Mouse (Mus musculus) hindbrain, embryonic 14.5 days (tissue): ENCODE results near the gene Tbx21. TPM values are rescaled to one million over a fixed set of nuclear protein-coding genes. Genes with fewer than 3 reads are reported as not detected.
A peak's percentile ranks its signal among the peaks of the same experiment; 100 is the strongest.

ENCODE experiments used
- ATAC-seq: fragments of 200-750 bp; cut with Nextera tagmentation; 2 replicates; pipeline ENCODE4 v1.8.0; 2017; ENCODE audit warnings: moderate number of reproducible peaks, mild to moderate bottlenecking, moderate TSS enrichment, moderate library complexity; ENCODE audit not compliant: low FRiP score
- DNase-seq: peaks from one replicate; pipeline ENCODE4 v3.0.0-alpha.2; 2015; ENCODE audit warnings: low spot score
- H3K27ac ChIP-seq: fragments of 300-500 bp; sonication (generic); 2 replicates; pipeline ENCODE4 v1.5.1; 2014; ENCODE audit warnings: mild to moderate bottlenecking, moderate library complexity
- H3K27me3 ChIP-seq: fragments of 300-500 bp; sonication (generic); 2 replicates; pipeline ENCODE4 v1.6.1; 2014; ENCODE audit warnings: mild to moderate bottlenecking, low read length, mixed read lengths; ENCODE audit not compliant: control insufficient read depth, insufficient read depth
- H3K36me3 ChIP-seq: fragments of 300-500 bp; sonication (generic); replicated peaks from 2 replicates; pipeline ENCODE4 v1.6.1; 2014; ENCODE audit not compliant: control insufficient read depth, insufficient read depth
- H3K4me1 ChIP-seq: fragments of 300-500 bp; sonication (generic); replicated peaks from 2 replicates; pipeline ENCODE4 v1.6.1; 2014; ENCODE audit warnings: antibody characterized with exemption, low read length, mixed read lengths; ENCODE audit not compliant: control insufficient read depth, insufficient read depth
- H3K4me2 ChIP-seq: fragments of 300-500 bp; sonication (generic); replicated peaks from 2 replicates; pipeline ENCODE4 v1.6.1; 2014; ENCODE audit warnings: mild to moderate bottlenecking, moderate library complexity
- H3K4me3 ChIP-seq: fragments of 300-500 bp; sonication (generic); replicated peaks from 2 replicates; pipeline ENCODE4 v1.5.1; 2014; ENCODE audit warnings: mild to moderate bottlenecking, low read length
- H3K9ac ChIP-seq: fragments of 300-500 bp; sonication (generic); 2 replicates; pipeline ENCODE4 v1.6.1; 2014
- H3K9me3 ChIP-seq: fragments of 300-500 bp; sonication (generic); 2 replicates; pipeline ENCODE4 v1.6.1; 2016; ENCODE audit warnings: low read length; ENCODE audit not compliant: control insufficient read depth
- WGBS: fragments of 180-500 bp; shearing (Covaris S2); extraction: QIAGEN DNeasy Blood & Tissue Kit; methylation state at CpG from one replicate; pipeline ENCODE4 v1.1.7; 2014; 5-methylcytosine and 5-hydroxymethylcytosine counted together
- polyA plus RNA-seq: library from polyadenylated mRNA; unstranded; fragments of >200 nt; fragmentation: Nextera tagmentation; extraction: Ambion mirVana; gene quantifications from 2 replicates; pipeline ENCODE4 v1.2.1, GENCODE M21; 2014

Gene Tbx21
- polyA plus RNA-seq, 1 experiment from 2014 or later, result not detected

DNA sequence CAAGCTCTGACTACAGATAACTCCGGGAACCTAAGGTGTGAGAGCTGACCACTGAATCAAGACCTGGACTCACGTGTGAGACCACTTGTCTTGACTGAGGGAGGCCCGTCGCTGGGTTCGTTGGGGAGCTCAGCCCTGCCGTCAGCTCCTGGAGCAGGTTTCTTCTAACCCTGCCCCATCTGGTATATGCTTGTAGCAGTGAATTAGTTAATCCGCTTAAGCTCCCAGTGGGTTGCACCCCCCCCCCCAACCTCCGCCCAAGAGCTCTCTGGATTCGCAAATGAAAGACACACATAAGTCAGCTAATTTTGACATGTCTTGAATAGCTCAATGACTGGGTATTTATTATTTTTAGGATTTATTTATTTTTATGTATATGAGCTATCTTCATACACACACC, 34.8 kb downstream of the Tbx21 start:
- Histone ChIP-seq H3K4me1 (0 out of 2 replicates have a peak, but pooled peaks cover 5% of the 10 kb centered on the region), H3K4me2 (no peak overlapping the region), H3K4me3 (no peak overlapping the region), H3K27ac (no peak overlapping the region), H3K9me3 (no peaks in the 10 kb centered on the region), H3K9ac (no peak overlapping the region), H3K36me3 (no peaks in the 10 kb centered on the region), H3K27me3 (no peaks in the 10 kb centered on the region)
- DNase-seq (no peak), ATAC-seq (no peak)
- 32% methylated on average over 9 of the region's 9 CpGs for WGBS

DNA sequence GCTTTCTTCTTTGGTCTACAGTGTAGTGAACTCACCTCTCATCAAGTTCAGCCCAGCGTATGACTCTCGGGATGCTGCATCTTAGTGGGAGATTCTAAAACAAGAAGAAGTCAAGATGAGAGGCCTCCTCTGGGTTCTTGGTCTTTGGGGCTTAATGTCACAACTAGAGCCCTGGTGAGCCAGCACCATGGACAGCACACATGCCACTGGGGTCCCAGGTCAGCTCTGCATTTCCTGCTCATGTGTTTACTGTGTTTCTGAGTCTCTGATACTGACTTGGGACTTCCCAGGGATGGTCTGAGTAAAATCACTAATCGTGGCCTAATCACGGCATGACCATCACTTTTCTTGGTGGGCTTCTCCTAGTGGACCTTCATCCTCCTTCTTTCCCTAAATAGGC, 36.4 kb downstream of the Tbx21 start:
- ATAC-seq (no peak), DNase-seq (no peak)
- Histone ChIP-seq H3K4me1 (0 out of 2 replicates have a peak, but pooled peaks cover 5% of the 10 kb centered on the region), H3K9me3 (no peaks in the 10 kb centered on the region), H3K9ac (no peak overlapping the region), H3K4me2 (no peak overlapping the region), H3K27me3 (no peaks in the 10 kb centered on the region), H3K27ac (no peak overlapping the region), H3K36me3 (no peaks in the 10 kb centered on the region), H3K4me3 (no peak overlapping the region)
- WGBS, result 56% methylated on average over 4 of the region's 4 CpGs

DNA sequence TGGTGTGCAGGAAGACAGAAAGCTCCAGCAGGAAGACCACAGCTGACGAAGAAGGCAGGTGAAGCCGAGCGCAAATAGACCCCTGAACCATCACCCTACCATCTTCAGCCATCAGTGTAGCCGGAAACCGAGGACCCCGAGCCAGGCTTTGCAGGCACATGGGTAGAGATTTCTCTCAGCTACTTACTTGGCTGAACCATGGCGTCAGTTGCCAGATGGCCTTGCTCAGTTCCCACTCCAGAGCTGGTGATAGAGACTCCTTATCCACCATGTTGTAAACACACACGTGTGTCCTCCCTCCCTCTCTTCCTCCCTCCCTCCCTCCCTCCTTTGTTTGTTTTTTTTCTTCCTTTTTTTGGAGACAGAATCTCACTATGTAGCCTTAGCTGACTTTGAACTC, 40.9 kb downstream of the Tbx21 start:
- H3K9me3 ChIP-seq, result no peaks in the 10 kb centered on the region
- no peak overlapping the region for H3K27ac ChIP-seq
- H3K4me1 ChIP-seq, result no peaks in the 10 kb centered on the region
- no peak overlapping the region for H3K9ac ChIP-seq
- no peaks in the 10 kb centered on the region for H3K27me3 ChIP-seq
- H3K4me3 ChIP-seq, result no peak overlapping the region
- H3K4me2 ChIP-seq, result no peak overlapping the region
- DNase-seq (no peak), ATAC-seq (no peak)
- H3K36me3 ChIP-seq, result peaks cover 3% of the 10 kb centered on the region
- 76% methylated on average over 8 of the region's 8 CpGs for WGBS

DNA sequence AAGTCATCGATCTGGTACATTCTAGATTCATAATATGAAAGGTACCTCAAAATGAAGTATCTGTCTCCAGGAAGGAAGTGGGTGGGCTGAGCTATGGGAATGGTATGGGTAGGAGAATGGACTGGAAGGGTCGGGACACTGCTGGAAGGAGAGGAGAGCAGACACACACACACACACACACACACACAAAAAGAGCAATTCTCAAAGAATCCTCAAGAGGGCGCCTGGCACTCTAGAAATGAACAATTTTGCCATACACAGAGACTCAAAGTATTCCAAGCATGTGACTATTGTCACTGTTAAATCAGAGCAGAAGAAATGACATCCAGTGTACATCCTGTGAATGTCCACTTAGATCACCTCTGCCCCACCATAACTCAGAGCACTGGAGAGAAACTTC, 42.6 kb downstream of the Tbx21 start:
- DNase-seq (peak; percentile 86), ATAC-seq (no peak; the same call in 1 of the 2 replicates)
- WGBS, result 26% methylated on average over 3 of the region's 3 CpGs
- no peak overlapping the region for H3K4me3 ChIP-seq
- no peak overlapping the region for H3K4me2 ChIP-seq
- H3K4me1 ChIP-seq, result no peaks in the 10 kb centered on the region
- H3K27ac ChIP-seq, result no peak overlapping the region
- H3K36me3 ChIP-seq, result peaks cover 17% of the 10 kb centered on the region
- H3K9me3 ChIP-seq, result no peaks in the 10 kb centered on the region
- H3K27me3 ChIP-seq, result no peaks in the 10 kb centered on the region
- no peak overlapping the region for H3K9ac ChIP-seq

DNA sequence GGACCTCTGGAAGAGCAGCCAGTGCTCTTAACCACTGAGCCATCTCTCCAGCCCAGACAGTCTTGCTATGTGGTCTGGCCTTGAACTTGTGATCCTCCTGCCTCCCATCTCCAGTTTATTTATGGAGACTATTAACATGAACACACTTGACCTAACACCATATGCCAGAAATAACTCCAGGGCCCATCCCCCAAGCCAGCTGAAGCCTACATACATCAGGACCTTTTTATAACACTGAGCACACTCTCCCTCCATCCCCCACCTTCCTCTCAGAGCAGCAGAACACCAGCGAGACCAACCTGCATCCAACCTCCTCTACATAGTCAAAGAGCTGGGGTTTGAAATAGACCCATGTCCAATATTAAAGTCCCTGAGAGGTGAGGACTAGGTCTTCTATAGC, 44.0 kb downstream of the Tbx21 start:
- ATAC-seq, result no peak
- WGBS, result 84% methylated on average over 1 of the region's 1 CpGs

DNA sequence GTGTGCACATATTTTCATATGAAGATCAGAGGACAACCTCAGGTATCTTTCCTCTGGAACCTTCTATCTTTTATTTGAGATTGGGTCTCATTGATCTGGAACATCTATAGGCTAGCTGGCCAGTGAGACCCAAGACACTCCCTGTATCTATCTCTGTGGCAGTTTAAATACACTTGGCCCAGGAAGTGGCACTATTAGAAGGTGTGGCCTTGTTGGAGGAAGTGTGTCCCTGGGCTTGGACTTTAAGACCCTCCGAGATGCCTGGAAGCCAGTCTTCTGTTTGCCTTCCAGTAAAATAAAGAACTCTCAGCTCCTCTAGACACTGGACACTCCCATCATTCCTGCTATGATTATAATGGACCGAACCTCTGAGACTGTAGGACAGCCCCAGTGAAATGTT, 45.4 kb downstream of the Tbx21 start:
- H3K4me1 ChIP-seq, result no peaks in the 10 kb centered on the region
- 89% methylated on average over 2 of the region's 2 CpGs for WGBS
- H3K9me3 ChIP-seq, result no peaks in the 10 kb centered on the region
- no peak overlapping the region for H3K4me2 ChIP-seq
- no peak for DNase-seq
- H3K9ac ChIP-seq, result no peak overlapping the region
- no peak overlapping the region for H3K27ac ChIP-seq
- H3K4me3 ChIP-seq, result no peak overlapping the region
- no peak for ATAC-seq
- peaks cover 29% of the 10 kb centered on the region for H3K36me3 ChIP-seq
- no peaks in the 10 kb centered on the region for H3K27me3 ChIP-seq

More for the DNA sequence above, 44.0 kb downstream of the Tbx21 start:
- H3K4me2 ChIP-seq, result no peak overlapping the region
- H3K27me3 ChIP-seq, result no peaks in the 10 kb centered on the region
- no peaks in the 10 kb centered on the region for H3K4me1 ChIP-seq
- no peak for DNase-seq
- H3K27ac ChIP-seq, result no peak overlapping the region
- H3K36me3 ChIP-seq, result peaks cover 26% of the 10 kb centered on the region
- H3K9me3 ChIP-seq, result no peaks in the 10 kb centered on the region
- no peak overlapping the region for H3K4me3 ChIP-seq
- no peak overlapping the region for H3K9ac ChIP-seq

DNA sequence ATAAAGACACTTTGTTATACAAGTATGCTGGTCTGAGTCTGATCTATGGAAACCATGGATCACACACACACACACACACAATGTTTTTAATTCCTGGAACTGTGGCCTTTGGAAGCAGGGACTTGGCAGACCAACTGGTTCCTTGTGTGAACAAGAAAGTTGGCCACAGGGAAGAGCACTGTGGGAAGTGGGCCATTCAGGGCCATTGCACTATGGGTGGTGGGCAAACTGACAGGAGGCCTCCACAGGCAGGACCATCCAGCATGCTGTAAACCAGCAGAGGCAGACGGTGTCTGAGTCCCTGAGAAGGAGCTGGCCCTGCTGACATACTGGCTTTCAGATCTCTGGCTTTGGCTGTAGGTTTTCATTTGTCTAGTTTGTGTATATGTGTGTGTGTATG, 45.8 kb downstream of the Tbx21 start:
- Histone ChIP-seq H3K4me2 (no peak overlapping the region), H3K36me3 (peaks cover 29% of the 10 kb centered on the region), H3K9ac (no peak overlapping the region), H3K27me3 (no peaks in the 10 kb centered on the region), H3K9me3 (no peaks in the 10 kb centered on the region), H3K27ac (no peak overlapping the region), H3K4me3 (no peak overlapping the region), H3K4me1 (no peaks in the 10 kb centered on the region)
- ATAC-seq, result no peak
- DNase-seq, result no peak
- WGBS, result 50% methylated on average over 1 of the region's 1 CpGs

DNA sequence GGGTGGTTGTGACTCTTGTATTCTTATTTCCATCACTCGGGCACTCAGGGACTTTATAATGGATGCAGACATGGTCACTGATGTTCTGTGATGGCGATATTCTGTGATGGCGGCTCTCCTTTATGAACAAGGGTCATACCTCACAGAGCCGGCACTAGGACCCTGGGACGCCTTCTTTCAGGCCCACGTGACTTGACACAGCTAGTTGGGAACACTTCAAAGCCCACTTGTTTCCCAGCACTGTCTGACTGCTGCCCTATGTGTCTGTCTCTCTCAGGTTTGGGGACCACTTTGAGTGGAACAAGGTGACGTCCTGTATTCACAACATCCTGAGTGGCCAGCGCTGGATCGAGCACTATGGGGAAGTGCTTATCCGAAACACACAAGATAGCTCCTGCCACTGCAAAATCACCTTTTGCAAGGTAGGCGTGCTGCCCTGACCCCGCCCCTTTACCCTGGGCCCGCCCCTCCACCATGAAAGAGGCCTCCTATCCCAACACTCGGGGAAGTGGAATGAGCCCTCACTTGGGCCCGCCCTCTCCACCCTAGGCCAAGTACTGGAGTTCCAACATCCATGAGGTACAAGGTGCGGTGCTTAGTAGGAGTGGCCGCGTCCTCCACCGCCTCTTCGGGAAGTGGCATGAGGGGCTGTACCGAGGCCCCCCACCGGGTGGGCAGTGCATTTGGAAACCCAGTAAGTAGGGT, 48.3 kb downstream of the Tbx21 start:
- no peaks in the 10 kb centered on the region for H3K9me3 ChIP-seq
- no peak for ATAC-seq
- no peak overlapping the region for H3K27ac ChIP-seq
- 47% methylated on average over 22 of the region's 22 CpGs for WGBS
- H3K27me3 ChIP-seq, result no peaks in the 10 kb centered on the region
- no peak overlapping the region for H3K9ac ChIP-seq
- H3K4me1 ChIP-seq, result no peaks in the 10 kb centered on the region
- H3K4me2 ChIP-seq, result no peak overlapping the region
- DNase-seq, result no peak
- H3K36me3 ChIP-seq, result peaks cover 32% of the 10 kb centered on the region
- no peak overlapping the region for H3K4me3 ChIP-seq

DNA sequence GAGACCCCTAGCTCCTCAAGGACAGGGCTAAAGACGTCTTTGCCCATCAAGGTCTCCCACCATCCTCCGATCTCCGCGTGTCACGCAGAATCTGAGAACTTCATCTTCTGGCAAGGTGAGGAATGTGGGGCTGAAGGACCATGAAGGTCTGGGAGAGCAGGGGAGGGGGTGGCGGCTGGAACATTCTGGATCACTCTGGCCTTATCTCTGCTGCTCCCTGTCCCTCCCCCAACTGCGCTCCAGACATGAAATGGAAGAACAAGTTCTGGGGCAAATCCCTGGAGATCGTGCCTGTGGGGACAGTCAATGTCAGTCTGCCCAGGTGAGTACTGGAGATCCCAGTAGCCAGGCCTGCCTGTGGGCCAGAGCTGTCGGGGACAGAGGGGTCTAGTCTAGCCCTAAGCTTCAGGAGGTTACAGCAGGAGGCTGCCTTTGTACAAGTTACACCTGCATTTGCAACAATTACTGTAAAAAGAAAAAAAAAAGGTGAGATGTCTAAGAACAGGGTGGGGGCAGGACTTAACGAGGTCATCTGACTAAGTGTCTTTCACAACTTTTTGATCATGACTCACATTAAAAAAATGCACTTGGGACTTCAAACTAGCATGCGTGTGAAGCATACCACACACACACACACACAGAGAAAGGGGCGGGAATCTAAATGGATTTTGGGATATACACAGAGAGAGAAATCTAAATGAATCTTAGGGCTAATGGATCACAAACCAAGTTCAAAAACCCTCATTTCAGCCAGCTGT, 49.4 kb downstream of the Tbx21 start:
- Histone ChIP-seq H3K4me3 (no peak overlapping the region), H3K27me3 (no peaks in the 10 kb centered on the region), H3K4me1 (no peaks in the 10 kb centered on the region), H3K9me3 (no peaks in the 10 kb centered on the region), H3K9ac (no peak overlapping the region), H3K4me2 (no peak overlapping the region), H3K27ac (no peak overlapping the region), H3K36me3 (peaks cover 42% of the 10 kb centered on the region)
- 90% methylated on average over 12 of the region's 12 CpGs for WGBS
- no peak for DNase-seq
- ATAC-seq, result no peak
